Mouse (Mus musculus) embryonic fibroblast, embryonic 13.5 days (primary cell): ENCODE measurements around the gene 1810010H24Rik. TPM values are rescaled to one million over a fixed set of nuclear protein-coding genes. Genes with fewer than 3 reads are reported as not detected.
"Not testable (repeated sequence)": the region's sequence is repeated elsewhere in the genome, so short reads cannot be mapped to it uniquely, and the experiment has no call there.

Experiments used
- H3K27ac ChIP-seq: 2 replicates; pipeline ENCODE4 v1.5.1; 2012; ENCODE audit warnings: low read length, control low read depth, inconsistent platforms; ENCODE audit not compliant: insufficient read depth
- H3K4me1 ChIP-seq: 2 replicates; pipeline ENCODE4 v1.6.1; 2011; ENCODE audit warnings: low read length; ENCODE audit not compliant: control insufficient read depth, insufficient read depth
- H3K4me3 ChIP-seq: 2 replicates; pipeline ENCODE4 v1.5.1; 2011; ENCODE audit warnings: mild to moderate bottlenecking, control low read depth, low read length; ENCODE audit not compliant: insufficient read depth
- CTCF ChIP-seq: IDR thresholded peaks from 2 replicates; pipeline ENCODE4 v1.5.1; 2011; ENCODE audit warnings: mild to moderate bottlenecking, control low read depth, low read length, moderate library complexity, borderline replicate concordance; ENCODE audit not compliant: insufficient read depth
- POLR2A ChIP-seq: IDR thresholded peaks from 2 replicates; pipeline ENCODE4 v1.6.1; 2011; ENCODE audit warnings: low read depth, mild to moderate bottlenecking, control low read depth, low read length, moderate library complexity
- polyA plus RNA-seq: library from polyadenylated mRNA; stranded (reverse); fragments of >200 nt; gene quantifications from 2 replicates; pipeline ENCODE4 v1.2.4, GENCODE M21; 2011; ENCODE audit warnings: low read depth; ENCODE audit not compliant: missing spikeins, insufficient read length

1810010H24Rik gene
- 0.60 and 1.4 TPM in 2 replicates for polyA plus RNA-seq

- Histone ChIP-seq H3K27ac (no peak within 1 kb of the TSS), H3K4me1 (no peaks in the 10 kb centered on the region; the same call in none of the 2 replicates), H3K4me3 (peak within 1 kb of the TSS; percentile 16)
- TF ChIP-seq CTCF (no peak), POLR2A (no peak)
Measured at GRCm38 (mm10) chr11:107025411-107026321, at the start of gene 1810010H24Rik. TSS of gene 1810010H24Rik (plus strand) at chr11:107025681.

GRCm38 (mm10) chr11:106976194-106976593 is 49.3 kb upstream of the 1810010H24Rik start:
- H3K4me1 ChIP-seq: peaks cover 5% of the 10 kb centered on the region; the same call in 1 of the 2 replicates
- H3K27ac ChIP-seq: no peak overlapping the region
- TF ChIP-seq CTCF (no peak), POLR2A (no peak)
- H3K4me3 ChIP-seq: no peak overlapping the region

- H3K4me3 ChIP-seq: no peak overlapping the region
- H3K4me1 ChIP-seq: peaks cover 9% of the 10 kb centered on the region; the same call in 1 of the 2 replicates
- no peak overlapping the region for H3K27ac ChIP-seq
- TF ChIP-seq POLR2A (no peak), CTCF (0 out of 2 replicates have a peak, but pooled peaks have one; percentile 30)
Measured at GRCm38 (mm10) chr11:106980455-106980854, 45.0 kb upstream of the 1810010H24Rik start.

- TF ChIP-seq CTCF: no peak
- TF ChIP-seq POLR2A: no peak
- H3K4me3 ChIP-seq: no peak overlapping the region
Measured at GRCm38 (mm10) chr11:106981787-106982186, 43.7 kb upstream of the 1810010H24Rik start.

GRCm38 (mm10) chr11:106982351-106982750 is 43.1 kb upstream of the 1810010H24Rik start:
- Histone ChIP-seq H3K4me1 (peaks cover 4% of the 10 kb centered on the region; the same call in 1 of the 2 replicates), H3K4me3 (no peak overlapping the region), H3K27ac (peak overlapping the region; percentile 31; the same call in 1 of the 2 replicates)
- no peak for TF ChIP-seq POLR2A
- no peak for TF ChIP-seq CTCF

More at GRCm38 (mm10) chr11:106981787-106982186, 43.7 kb upstream of the 1810010H24Rik start:
- no peak overlapping the region; the same call in 1 of the 2 replicates for H3K27ac ChIP-seq
- peaks cover 4% of the 10 kb centered on the region; the same call in 1 of the 2 replicates for H3K4me1 ChIP-seq

- H3K4me3 ChIP-seq, H3K27ac ChIP-seq, H3K4me1 ChIP-seq: not testable (repeated sequence)
Measured at GRCm38 (mm10) chr11:106985979-106986604, 39.4 kb upstream of the 1810010H24Rik start.

GRCm38 (mm10) chr11:106987384-106987783 is 38.1 kb upstream of the 1810010H24Rik start:
- no peak for TF ChIP-seq POLR2A
- no peak for TF ChIP-seq CTCF
- Histone ChIP-seq H3K4me3 (no peak overlapping the region), H3K27ac (no peak overlapping the region), H3K4me1 (no peaks in the 10 kb centered on the region)

GRCm38 (mm10) chr11:106994246-106995085 is 31.0 kb upstream of the 1810010H24Rik start:
- Histone ChIP-seq H3K4me3 (no peak overlapping the region), H3K4me1 (peaks cover 2% of the 10 kb centered on the region; the same call in 1 of the 2 replicates), H3K27ac (no peak overlapping the region)
- TF ChIP-seq POLR2A: no peak

GRCm38 (mm10) chr11:106996492-106996891 is 29.0 kb upstream of the 1810010H24Rik start:
- peak overlapping the region; percentile 7 for H3K4me3 ChIP-seq
- not testable (repeated sequence) for H3K27ac ChIP-seq

More at GRCm38 (mm10) chr11:106996492-106996891, 29.0 kb upstream of the 1810010H24Rik start:
- H3K4me1 ChIP-seq: not testable (repeated sequence)
